ENCODE assay signal across 8 mouse cellular contexts in genomic region chr11:88048961-88049670, GRCm38 (mm10). TPM values are rescaled to one million over a fixed set of nuclear protein-coding genes. Genes with fewer than 3 reads are reported as not detected.
DNase-seq lines count a peak whose midpoint lies in the region; ATAC-seq and TF ChIP-seq lines count a peak whose summit lies in the region.

No protein-coding gene starts in this region.

- peak overlapping the region; percentile 58 for H3K4me2 ChIP-seq in limb, embryonic 14.5 days (replicated peaks; ENCODE audit: low read depth, low read length, severe bottlenecking)
- peak overlapping the region; percentile 94 for H3K4me2 ChIP-seq in stomach, embryonic 14.5 days (replicated peaks; ENCODE audit: low read depth, low read length)

- H3K4me1 ChIP-seq in embryonic fibroblast, embryonic 13.5 days (ENCODE audit: control insufficient read depth, insufficient read depth, low read length) = no peaks in the 10 kb centered on the region
- H3K4me1 ChIP-seq in limb, embryonic 14.5 days (ENCODE audit: control insufficient read depth, insufficient read depth, low read length) = peaks cover 23% of the 10 kb centered on the region
- H3K4me1 ChIP-seq in stomach, embryonic 14.5 days (ENCODE audit: control insufficient read depth, insufficient read depth, low read length) = peaks cover 22% of the 10 kb centered on the region

- no peak for ATAC-seq in limb, embryonic 14.5 days (ENCODE audit: low FRiP score, low read depth)
- no peak for ATAC-seq in stomach, embryonic 14.5 days (ENCODE audit: insufficient number of reproducible peaks, insufficient read depth, low FRiP score, low read depth)

- peak overlapping the region; percentile 100 for H3K9ac ChIP-seq in limb, embryonic 14.5 days (ENCODE audit: low read depth, low read length, severe bottlenecking)
- peak overlapping the region; percentile 97 for H3K9ac ChIP-seq in stomach, embryonic 14.5 days (replicated peaks; ENCODE audit: low read depth, low read length)

- peaks cover 39% of the 10 kb centered on the region for H3K36me3 ChIP-seq in limb, embryonic 14.5 days (ENCODE audit: control insufficient read depth, insufficient read depth, low read length)
- H3K36me3 ChIP-seq in stomach, embryonic 14.5 days (ENCODE audit: control insufficient read depth, insufficient read depth, low read length) = peaks cover 42% of the 10 kb centered on the region

- no peak for TF ChIP-seq POLR2A in embryonic fibroblast, embryonic 13.5 days (IDR thresholded peaks at IDR 0.05; ENCODE audit: low read depth, low read length)
- no peak for TF ChIP-seq POLR2A in limb, embryonic 14.5 days (IDR thresholded peaks at IDR 0.05; ENCODE audit: borderline replicate concordance, extremely low read depth, insufficient read depth, insufficient read length)

- no peak overlapping the region for H3K27ac ChIP-seq in embryonic fibroblast, embryonic 13.5 days (ENCODE audit: insufficient read depth, low read length)
- H3K27ac ChIP-seq in limb, embryonic 14.5 days (replicated peaks; ENCODE audit: low read depth, low read length) = no peak overlapping the region
- peak overlapping the region; percentile 100; the same call in 1 of the 2 replicates for H3K27ac ChIP-seq in stomach, embryonic 14.5 days (ENCODE audit: low read length)

- DNase-seq in heart, adult 11 months = peak; percentile 88
- DNase-seq in heart, postnatal 4 days = no peak
- DNase-seq in CD4-positive helper T cell, adult 2 months (ENCODE audit: low read depth, low spot score) = peak; percentile 81
- no peak for DNase-seq in limb, embryonic 14.5 days (ENCODE audit: low spot score)
- DNase-seq in ovary, adult 18-20 months (ENCODE audit: low spot score) = no peak
- DNase-seq in gastrocnemius, postnatal 10 days = no peak

- peak overlapping the region; percentile 90 for H3K4me3 ChIP-seq in embryonic fibroblast, embryonic 13.5 days (ENCODE audit: insufficient read depth, low read length)
- H3K4me3 ChIP-seq in limb, embryonic 14.5 days (replicated peaks; ENCODE audit: low read length) = peak overlapping the region; percentile 91
- H3K4me3 ChIP-seq in stomach, embryonic 14.5 days (ENCODE audit: low read depth, low read length) = peak overlapping the region; percentile 98

- no peak for TF ChIP-seq CTCF in embryonic fibroblast, embryonic 13.5 days (IDR thresholded peaks at IDR 0.05; ENCODE audit: borderline replicate concordance, insufficient read depth, low read length)

- no peaks in the 10 kb centered on the region for H3K27me3 ChIP-seq in limb, embryonic 14.5 days (ENCODE audit: control insufficient read depth, insufficient read depth, low read length)
- H3K27me3 ChIP-seq in stomach, embryonic 14.5 days (ENCODE audit: control insufficient read depth, insufficient read depth, low read length) = no peaks in the 10 kb centered on the region

- WGBS in limb, embryonic 14.5 days = 22% methylated on average over 26 of the region's 26 CpGs
- 15% methylated on average over 26 of the region's 26 CpGs for WGBS in stomach, embryonic 14.5 days

- no peaks in the 10 kb centered on the region for H3K9me3 ChIP-seq in limb, embryonic 14.5 days (ENCODE audit: control insufficient read depth, low read length)
- no peaks in the 10 kb centered on the region for H3K9me3 ChIP-seq in stomach, embryonic 14.5 days (ENCODE audit: control insufficient read depth, low read depth, low read length)

RNA-seq across cellular contexts. Expression of gene Srsf1, which starts 1.9 kb away (rescaled TPM):
- total RNA-seq in heart, postnatal 4 days (2021) = 100 to 1,000 TPM; 207 to 224 TPM
- 291 and 361 TPM in 2 replicates for polyA plus RNA-seq in embryonic fibroblast, embryonic 13.5 days (2011; ENCODE audit: insufficient read length, low read depth, missing spikeins)
- polyA plus RNA-seq in limb, embryonic 14.5 days (2012; rRNA removed) = 524 and 556 TPM in 2 replicates
- 338 and 354 TPM in 2 replicates for polyA plus RNA-seq in limb, embryonic 14.5 days (2014; fragmentation: Nextera tagmentation; extraction: Ambion mirVana)
- 345 and 362 TPM in 2 replicates for polyA plus RNA-seq in stomach, embryonic 14.5 days (2014; fragmentation: Nextera tagmentation; extraction: Ambion mirVana)
- 100 to 1,000 TPM in 1 of 2 experiments, 10 to 100 TPM in 1; 89.5 to 128 TPM for total RNA-seq in gastrocnemius, postnatal 10 days (2021)

RNA-seq across cellular contexts. Expression of gene Vezf1, which starts 19.0 kb away (rescaled TPM):
- total RNA-seq in heart, postnatal 4 days (2021) = 10 to 100 TPM; 36.7 to 41.3 TPM
- 44.6 and 46.1 TPM in 2 replicates for polyA plus RNA-seq in embryonic fibroblast, embryonic 13.5 days (2011; ENCODE audit: insufficient read length, low read depth, missing spikeins)
- polyA plus RNA-seq in limb, embryonic 14.5 days (2012; rRNA removed) = 35.3 and 38.9 TPM in 2 replicates
- polyA plus RNA-seq in limb, embryonic 14.5 days (2014; fragmentation: Nextera tagmentation; extraction: Ambion mirVana) = 42.7 and 44.1 TPM in 2 replicates
- 46.5 and 50.8 TPM in 2 replicates for polyA plus RNA-seq in stomach, embryonic 14.5 days (2014; fragmentation: Nextera tagmentation; extraction: Ambion mirVana)
- 10 to 100 TPM; 44.0 to 46.4 TPM for total RNA-seq in gastrocnemius, postnatal 10 days (2021)

RNA-seq across cellular contexts. Expression of gene Cuedc1, which starts 48.7 kb away (rescaled TPM):
- total RNA-seq in heart, postnatal 4 days (2021) = 10 to 100 TPM; 39.5 to 40.0 TPM
- polyA plus RNA-seq in embryonic fibroblast, embryonic 13.5 days (2011; ENCODE audit: insufficient read length, low read depth, missing spikeins) = 29.6 and 31.8 TPM in 2 replicates
- polyA plus RNA-seq in limb, embryonic 14.5 days (2012; rRNA removed) = 40.6 and 44.5 TPM in 2 replicates
- 20.9 and 25.5 TPM in 2 replicates for polyA plus RNA-seq in limb, embryonic 14.5 days (2014; fragmentation: Nextera tagmentation; extraction: Ambion mirVana)
- 21.7 and 24.9 TPM in 2 replicates for polyA plus RNA-seq in stomach, embryonic 14.5 days (2014; fragmentation: Nextera tagmentation; extraction: Ambion mirVana)
- 10 to 100 TPM; 50.5 to 60.6 TPM for total RNA-seq in gastrocnemius, postnatal 10 days (2021)

Comparison
In these comparisons a context has a peak if more than half of its experiments do, and no peak if none do; other contexts are left out.
1. DNase-seq: peak in heart, adult 11 months (single experiment) and CD4-positive helper T cell, adult 2 months (single experiment); none in heart, postnatal 4 days (single experiment), limb, embryonic 14.5 days (single experiment), ovary, adult 18-20 months (single experiment) and gastrocnemius, postnatal 10 days (single experiment).
2. Peak in every context shown above with its lines, with median percentiles within 50 percentile points of each other: H3K4me3 ChIP-seq.